Mouse (Mus musculus) kidney, adult 18-20 months (tissue): ENCODE measurements around the gene Kdm4b.

Source experiments
- DNase-seq: peaks from one replicate; pipeline ENCODE4 v3.0.0; 2021

The Kdm4b gene

GRCm38 (mm10) chr17:56300186-56300585 lies 25.7 kb upstream of the Kdm4b start, which contains the start of gene Arrdc5:
TSS of gene Arrdc5 (minus strand) at chr17:56300286.
- no peak for DNase-seq

- DNase-seq = peak; percentile 39
Measured at GRCm38 (mm10) chr17:56302363-56302996, 23.4 kb upstream of the Kdm4b start.

- peak; percentile 70 for DNase-seq
Measured at GRCm38 (mm10) chr17:56303160-56303846, 22.6 kb upstream of the Kdm4b start, which contains the start of gene Uhrf1. TSS of gene Uhrf1 (plus strand) at chr17:56303321.

GRCm38 (mm10) chr17:56303847-56304586 lies 21.8 kb upstream of the Kdm4b start:
- peak; percentile 96 for DNase-seq

- no peak for DNase-seq
Measured at GRCm38 (mm10) chr17:56304718-56305117, 21.1 kb upstream of the Kdm4b start.

DNA sequence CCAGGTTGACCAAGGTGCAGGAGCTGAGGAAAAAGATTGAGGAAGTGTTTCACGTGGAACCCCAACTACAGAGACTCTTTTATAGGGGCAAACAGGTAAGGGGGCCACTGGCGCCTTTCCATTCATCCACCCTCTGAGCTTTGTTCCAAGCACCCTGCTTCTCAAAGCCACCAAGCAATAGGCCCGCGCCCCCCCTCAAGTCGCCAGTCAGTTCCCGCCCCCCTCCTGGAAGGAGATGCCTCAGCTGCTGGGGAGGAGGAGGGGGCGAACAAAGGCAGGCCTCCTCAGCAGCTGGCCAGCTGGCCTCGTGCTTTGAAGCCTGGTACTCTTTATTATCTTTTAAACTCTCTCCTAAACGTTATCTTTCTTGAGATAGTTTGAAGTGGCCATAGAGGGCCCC lies 20.7 kb upstream of the Kdm4b start:
- DNase-seq = no peak

DNA sequence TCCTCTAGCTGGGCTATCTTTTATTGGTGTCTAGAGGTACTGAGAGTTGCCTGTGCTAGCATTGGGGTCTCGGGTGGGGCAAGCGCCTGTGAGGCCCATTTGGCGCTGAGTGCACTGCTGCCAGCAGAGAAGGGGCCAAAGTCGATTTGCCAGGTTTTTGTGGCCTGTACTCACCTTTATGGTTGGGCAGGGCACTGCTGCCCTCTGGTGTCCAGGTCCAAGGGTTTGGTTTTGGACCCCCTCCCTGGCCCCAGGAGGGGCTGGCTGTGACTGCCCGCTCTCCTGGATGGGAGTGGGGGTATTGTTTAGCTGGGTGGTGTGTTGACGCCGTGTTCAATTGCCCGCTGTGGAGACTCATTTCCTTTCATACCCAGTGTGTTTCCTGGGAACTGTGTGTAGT lies 20.0 kb upstream of the Kdm4b start:
- DNase-seq = peak; percentile 59

- peak; percentile 69 for DNase-seq
Measured at GRCm38 (mm10) chr17:56308088-56308487, 17.8 kb upstream of the Kdm4b start.

GRCm38 (mm10) chr17:56309191-56309945 lies 16.5 kb upstream of the Kdm4b start:
- DNase-seq = no peak

- no peak for DNase-seq
Measured at GRCm38 (mm10) chr17:56324419-56324818, 1.4 kb upstream of the Kdm4b start.

GRCm38 (mm10) chr17:56326153-56327147 lies 588 bp downstream of the Kdm4b start:
- peak; percentile 25 for DNase-seq

DNA sequence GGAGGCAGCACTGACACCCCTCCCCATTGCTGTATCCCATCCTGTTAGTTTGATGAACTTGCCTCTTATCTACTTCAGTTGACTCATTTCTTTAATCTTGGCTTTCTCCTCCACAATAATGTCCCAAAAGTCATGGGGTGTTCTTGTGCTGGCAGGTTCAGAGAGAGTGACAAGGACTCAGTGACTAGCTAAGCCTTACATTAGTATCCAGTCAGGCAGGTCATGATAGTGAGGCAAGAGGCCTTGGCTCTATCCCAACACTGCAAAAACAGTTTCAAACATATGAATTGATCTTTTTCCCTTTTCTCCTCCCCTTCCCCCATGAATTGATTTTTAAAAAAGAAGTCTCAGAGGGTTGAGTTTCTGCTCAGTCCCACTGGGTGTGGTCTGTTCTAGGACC lies 3.4 kb downstream of the Kdm4b start:
- no peak for DNase-seq

GRCm38 (mm10) chr17:56330345-56330744 lies 4.5 kb downstream of the Kdm4b start:
- DNase-seq = no peak

DNA sequence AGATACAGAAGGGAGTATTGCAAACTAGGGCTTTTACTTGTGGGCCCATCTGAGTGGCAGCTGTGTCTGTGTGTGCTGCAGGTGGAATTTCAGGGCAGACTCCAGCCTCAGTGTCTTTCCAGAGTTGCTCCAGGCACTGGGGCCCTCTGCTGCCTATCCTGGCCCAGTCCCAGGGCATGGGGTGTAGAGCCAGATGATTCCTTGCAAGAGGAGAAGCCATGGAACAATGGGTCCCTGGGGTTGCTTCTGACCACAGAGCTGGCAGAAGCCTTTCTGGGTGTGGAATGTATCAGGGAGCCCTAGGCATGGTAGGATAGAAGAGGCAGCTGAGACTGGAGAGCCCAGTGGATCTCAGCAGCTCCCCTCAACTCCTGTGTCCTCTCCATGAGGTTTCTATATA lies 5.4 kb downstream of the Kdm4b start:
- DNase-seq = no peak

DNA sequence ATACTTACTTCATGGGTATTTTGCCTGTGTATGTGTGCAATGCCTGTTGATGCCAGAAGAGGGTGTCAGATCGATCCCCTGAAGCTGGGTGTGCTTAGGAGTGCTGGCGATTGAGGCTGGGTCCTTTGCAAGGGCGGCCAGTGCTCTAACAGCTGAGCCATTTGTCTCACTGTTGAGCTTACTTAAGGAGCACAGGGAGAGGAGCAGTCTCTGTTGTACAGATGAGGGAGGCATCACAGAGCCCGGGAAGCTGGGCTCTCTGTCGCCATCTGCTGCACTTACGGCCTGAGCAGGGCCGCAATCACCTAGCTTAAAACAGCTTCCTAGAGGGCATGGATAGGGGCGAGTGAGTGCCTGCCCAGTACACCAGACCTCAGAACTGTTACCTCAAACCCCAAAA lies 7.1 kb downstream of the Kdm4b start:
- DNase-seq = no peak

GRCm38 (mm10) chr17:56337190-56337589 lies 11.3 kb downstream of the Kdm4b start:
- peak; percentile 74 for DNase-seq

DNA sequence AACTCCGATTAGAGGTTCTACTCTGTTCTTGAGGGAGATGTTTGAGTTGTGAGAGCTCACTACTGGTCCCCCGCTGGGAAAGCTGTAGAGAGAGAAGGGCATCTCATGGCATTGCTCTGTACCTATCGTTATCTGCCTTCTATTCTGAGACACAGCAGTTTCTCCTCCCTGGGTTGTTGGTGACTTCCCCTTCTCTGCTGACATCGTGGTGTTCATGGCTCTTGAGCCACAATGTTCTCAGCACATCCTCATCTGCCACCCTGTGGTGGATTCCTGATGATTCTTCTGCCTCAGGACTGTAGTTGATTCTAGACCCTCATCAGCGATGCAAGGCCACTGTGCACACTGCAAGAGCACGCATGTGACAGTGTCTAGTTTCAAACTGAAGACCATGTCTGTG lies 11.9 kb downstream of the Kdm4b start:
- no peak for DNase-seq

GRCm38 (mm10) chr17:56338909-56339308 lies 13.0 kb downstream of the Kdm4b start:
- peak; percentile 50 for DNase-seq

DNA sequence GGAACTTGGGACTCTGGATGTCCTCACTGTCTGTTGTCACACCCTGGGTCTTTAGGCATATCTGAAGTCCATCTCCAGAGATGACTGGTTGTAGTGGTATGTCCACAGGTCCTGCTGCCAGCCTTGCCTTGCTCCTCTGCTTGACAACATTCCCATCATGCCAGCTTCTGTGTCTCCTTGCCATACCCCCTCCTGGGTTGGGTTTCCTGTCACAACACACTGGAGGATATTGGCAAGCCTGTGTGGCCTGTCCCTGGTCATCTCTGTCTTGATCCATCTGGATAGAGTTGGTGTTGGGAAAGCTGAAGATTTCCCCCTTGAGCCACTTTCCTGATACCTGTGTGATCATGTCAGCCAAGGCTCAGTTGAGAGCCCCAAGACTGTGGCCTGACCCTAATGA lies 14.9 kb downstream of the Kdm4b start:
- DNase-seq = no peak

GRCm38 (mm10) chr17:56343466-56343865 lies 17.6 kb downstream of the Kdm4b start:
- DNase-seq = no peak

DNA sequence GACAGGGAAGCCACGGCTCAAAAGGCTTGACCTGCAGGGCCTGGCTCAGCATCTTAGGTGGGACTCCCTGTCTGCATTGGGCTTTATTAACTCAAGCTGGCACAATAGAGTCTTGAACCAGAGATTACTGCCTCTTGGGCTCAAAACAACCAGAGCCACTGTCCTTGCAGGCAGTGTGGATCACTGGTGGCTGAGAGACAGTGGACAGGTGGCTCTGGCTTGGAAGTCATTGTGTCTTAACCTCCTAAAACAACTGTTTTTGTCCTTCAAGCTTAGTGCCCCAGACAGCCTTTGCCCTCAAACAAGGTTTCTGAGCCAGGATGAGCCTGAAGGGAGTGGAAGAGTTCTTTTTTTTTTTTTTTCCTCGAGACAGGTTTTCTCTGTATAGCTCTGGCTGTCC lies 19.5 kb downstream of the Kdm4b start:
- DNase-seq = no peak

DNA sequence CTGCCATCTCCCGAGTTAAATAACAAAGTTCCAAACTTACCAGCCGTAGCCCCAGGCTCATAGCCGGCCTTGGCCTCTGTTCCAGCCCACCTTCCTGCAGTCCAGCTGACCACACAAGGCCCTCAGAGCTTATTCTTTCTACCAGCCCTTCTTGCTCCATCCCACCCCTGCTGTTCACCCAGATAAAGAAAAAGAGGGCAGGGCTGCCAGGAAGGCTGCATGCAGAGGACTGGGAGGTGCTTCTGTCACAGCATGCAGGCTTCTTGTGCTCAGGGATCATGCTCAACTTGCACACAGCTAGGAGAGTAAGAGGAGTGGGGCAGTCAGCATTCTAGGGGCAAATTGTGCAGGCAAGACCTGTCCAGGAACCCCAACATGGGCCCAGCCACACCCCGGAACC lies 22.3 kb downstream of the Kdm4b start:
- DNase-seq = no peak
